Comparison of ENCODE assay signal across 8 mouse cellular contexts in genomic region chr12:99123611-99124495, GRCm38 (mm10).
DNase-seq lines count a peak whose midpoint lies in the region; ATAC-seq and TF ChIP-seq lines count a peak whose summit lies in the region.

No protein-coding gene starts in this region.

- no peak overlapping the region for H3K4me3 ChIP-seq in kidney, adult 2 months (ENCODE audit: insufficient read depth, low read depth, low read length)
- H3K4me3 ChIP-seq in kidney, embryonic 14.5 days (ENCODE audit: low read length) = no peak overlapping the region
- H3K4me3 ChIP-seq in neural tube, embryonic 15.5 days (replicated peaks) = no peak overlapping the region

- H3K4me2 ChIP-seq in kidney, embryonic 14.5 days (replicated peaks; ENCODE audit: low read depth, low read length) = no peak overlapping the region
- no peak overlapping the region for H3K4me2 ChIP-seq in neural tube, embryonic 15.5 days

- peaks cover 1% of the 10 kb centered on the region; the same call in 1 of the 2 replicates for H3K9me3 ChIP-seq in kidney, embryonic 14.5 days (ENCODE audit: control insufficient read depth, low read length)
- no peaks in the 10 kb centered on the region for H3K9me3 ChIP-seq in neural tube, embryonic 15.5 days (replicated peaks)

- no peak for ATAC-seq in kidney, embryonic 14.5 days (ENCODE audit: low FRiP score, low TSS enrichment)
- peak; percentile 17; the same call in 1 of the 2 replicates for ATAC-seq in granulocyte monocyte progenitor cell, adult 5-6 weeks (replicated peaks; ENCODE audit: poor library complexity, severe bottlenecking)
- ATAC-seq in neural tube, embryonic 15.5 days (ENCODE audit: low FRiP score) = no peak
- ATAC-seq in erythroblast, adult 5-6 weeks (replicated peaks; ENCODE audit: low FRiP score, poor library complexity, severe bottlenecking) = no peak

- no peak for TF ChIP-seq POLR2A in kidney, adult 2 months (IDR thresholded peaks at IDR 0.05; ENCODE audit: low read depth, low read length)

- 0 out of 2 replicates have a peak, but pooled peaks cover 1% of the 10 kb centered on the region for H3K27me3 ChIP-seq in kidney, adult 2 months (replicated peaks; ENCODE audit: control insufficient read depth, insufficient read depth, low read length)
- peaks cover 7% of the 10 kb centered on the region; the same call in 1 of the 2 replicates for H3K27me3 ChIP-seq in kidney, embryonic 14.5 days (ENCODE audit: control insufficient read depth, insufficient read depth, low read length)
- no peaks in the 10 kb centered on the region for H3K27me3 ChIP-seq in neural tube, embryonic 15.5 days (replicated peaks)

- H3K9ac ChIP-seq in kidney, embryonic 14.5 days (ENCODE audit: low read depth, low read length) = no peak overlapping the region
- H3K9ac ChIP-seq in neural tube, embryonic 15.5 days (replicated peaks) = no peak overlapping the region

- H3K27ac ChIP-seq in kidney, adult 2 months (ENCODE audit: insufficient read depth, low read depth, low read length) = no peak overlapping the region
- no peak overlapping the region for H3K27ac ChIP-seq in kidney, embryonic 14.5 days (ENCODE audit: low read depth, low read length)
- H3K27ac ChIP-seq in neural tube, embryonic 15.5 days (replicated peaks) = no peak overlapping the region

- no peaks in the 10 kb centered on the region for H3K4me1 ChIP-seq in kidney, adult 2 months (ENCODE audit: control insufficient read depth, insufficient read depth, low read length)
- no peaks in the 10 kb centered on the region for H3K4me1 ChIP-seq in kidney, embryonic 14.5 days (ENCODE audit: control insufficient read depth, insufficient read depth, low read length)
- peaks cover 4% of the 10 kb centered on the region; the same call in 1 of the 2 replicates for H3K4me1 ChIP-seq in neural tube, embryonic 15.5 days

- TF ChIP-seq CTCF in kidney, adult 2 months (conservative IDR thresholded peaks at IDR 0.05; ENCODE audit: insufficient read depth, insufficient read length, low read depth, low read length) = no peak

- 69% methylated on average over 15 of the region's 15 CpGs for WGBS in kidney, adult 2 months
- WGBS in kidney, embryonic 14.5 days = 70% methylated on average over 15 of the region's 15 CpGs
- 81% methylated on average over 15 of the region's 15 CpGs for WGBS in neural tube, embryonic 15.5 days

- DNase-seq in kidney, adult 2 months = peak; percentile 18
- DNase-seq in brain, adult 2 months (ENCODE audit: low read depth, low spot score) = peak; percentile 96
- DNase-seq in left cerebral cortex, adult 8-10 months (ENCODE audit: low spot score in 2 of 2) = peak; percentile 46 to 91
- no peak for DNase-seq in T-cell, adult 2 months (ENCODE audit: low spot score)

- H3K36me3 ChIP-seq in kidney, adult 2 months (ENCODE audit: control insufficient read depth, insufficient read depth, low read length) = no peaks in the 10 kb centered on the region
- no peaks in the 10 kb centered on the region for H3K36me3 ChIP-seq in kidney, embryonic 14.5 days (ENCODE audit: control insufficient read depth, insufficient read depth, low read length)
- H3K36me3 ChIP-seq in neural tube, embryonic 15.5 days = no peaks in the 10 kb centered on the region
